Mouse (Mus musculus): ENCODE data around the gene Fam163b.

The Fam163b gene

GRCm38 (mm10) chr2:27135935-27136334 is 6.4 kb downstream of the Fam163b start:
- no peak for DNase-seq (ENCODE audit: low read depth)

- no peak for DNase-seq (ENCODE audit: low read depth)
Measured at GRCm38 (mm10) chr2:27128990-27129389, 13.3 kb downstream of the Fam163b start.

GRCm38 (mm10) chr2:27126496-27126895 is 15.8 kb downstream of the Fam163b start:
- no peak for DNase-seq (ENCODE audit: low read depth)

GRCm38 (mm10) chr2:27125979-27126378 is 16.3 kb downstream of the Fam163b start:
- DNase-seq (ENCODE audit: low read depth) = no peak

- no peak for DNase-seq (ENCODE audit: low read depth)
Measured at GRCm38 (mm10) chr2:27123121-27123520, 19.2 kb downstream of the Fam163b start.

- DNase-seq (ENCODE audit: low read depth) = no peak
Measured at GRCm38 (mm10) chr2:27122578-27122977, 19.7 kb downstream of the Fam163b start.

- no peak for DNase-seq (ENCODE audit: low read depth)
Measured at GRCm38 (mm10) chr2:27121626-27122355, 20.5 kb downstream of the Fam163b start.

- DNase-seq (ENCODE audit: low read depth) = peak; percentile 31
Measured at GRCm38 (mm10) chr2:27120241-27120641, 22.1 kb downstream of the Fam163b start.

- no peak for DNase-seq (ENCODE audit: low read depth)
Measured at GRCm38 (mm10) chr2:27119766-27120165, 22.5 kb downstream of the Fam163b start.

GRCm38 (mm10) chr2:27118452-27118851 is 23.8 kb downstream of the Fam163b start:
- no peak for DNase-seq (ENCODE audit: low read depth)

- DNase-seq (ENCODE audit: low read depth) = no peak
Measured at GRCm38 (mm10) chr2:27114169-27114568, 28.1 kb downstream of the Fam163b start.

- no peak for DNase-seq (ENCODE audit: low read depth)
Measured at GRCm38 (mm10) chr2:27112585-27112984, 29.7 kb downstream of the Fam163b start.

- DNase-seq (ENCODE audit: low read depth) = no peak
Measured at GRCm38 (mm10) chr2:27109052-27109451, 33.2 kb downstream of the Fam163b start.

- no peak for DNase-seq (ENCODE audit: low read depth)
Measured at GRCm38 (mm10) chr2:27108144-27108543, 34.1 kb downstream of the Fam163b start.

GRCm38 (mm10) chr2:27106816-27107215 is 35.5 kb downstream of the Fam163b start:
- DNase-seq (ENCODE audit: low read depth) = no peak

GRCm38 (mm10) chr2:27103554-27103953 is 38.7 kb downstream of the Fam163b start:
- DNase-seq (ENCODE audit: low read depth) = no peak

- no peak for DNase-seq (ENCODE audit: low read depth)
Measured at GRCm38 (mm10) chr2:27097776-27098175, 44.5 kb downstream of the Fam163b start.

- DNase-seq (ENCODE audit: low read depth) = no peak
Measured at GRCm38 (mm10) chr2:27097241-27097656, 45.0 kb downstream of the Fam163b start.

- no peak for DNase-seq (ENCODE audit: low read depth)
Measured at GRCm38 (mm10) chr2:27096341-27096981, 45.8 kb downstream of the Fam163b start.

GRCm38 (mm10) chr2:27095178-27095577 is 47.1 kb downstream of the Fam163b start:
- no peak for DNase-seq (ENCODE audit: low read depth)

GRCm38 (mm10) chr2:27089238-27089637 is 53.1 kb downstream of the Fam163b start:
- DNase-seq (ENCODE audit: low read depth) = no peak

- DNase-seq (ENCODE audit: low read depth) = no peak
Measured at GRCm38 (mm10) chr2:27088700-27089099, 53.6 kb downstream of the Fam163b start.

GRCm38 (mm10) chr2:27088071-27088644 is 54.1 kb downstream of the Fam163b start:
- DNase-seq (ENCODE audit: low read depth) = no peak
